Mouse (Mus musculus) urinary bladder, adult 18-20 months (tissue): ENCODE data around the gene Rhox13.

Experiments
- DNase-seq, 2 experiments: peaks; one replicate each; pipeline ENCODE4 v3.0.0; 2022; ENCODE audit warnings: low spot score in 2 of 2, mixed read lengths in 2 of 2

Rhox13 gene

GRCm38 (mm10) chrX:38120982-38121381, at the start of gene Rhox13:
Gene Rhox13 (plus strand): TSS chrX:38121219.
- DNase-seq = no peak

GRCm38 (mm10) chrX:38084226-38084625, 36.8 kb upstream of the Rhox13 start:
- peak; percentile 4 to 17 for DNase-seq

- no peak for DNase-seq
These were observed 36.0 kb upstream of the Rhox13 start, which contains the start of gene Rhox11 for GRCm38 (mm10) chrX:38085041-38085440. Gene Rhox11 (minus strand): TSS chrX:38085141.

GRCm38 (mm10) chrX:38110807-38111206, 10.2 kb upstream of the Rhox13 start, which contains the start of gene Rhox12:
Gene Rhox12 (minus strand): TSS chrX:38110907.
- DNase-seq = no peak

GRCm38 (mm10) chrX:38121478-38121877, 459 bp downstream of the Rhox13 start:
- no peak for DNase-seq

GRCm38 (mm10) chrX:38159097-38159496, 38.1 kb downstream of the Rhox13 start:
- no peak for DNase-seq

- no peak for DNase-seq
These were observed 44.3 kb downstream of the Rhox13 start for GRCm38 (mm10) chrX:38165315-38165714.

GRCm38 (mm10) chrX:38166064-38166463, 45.0 kb downstream of the Rhox13 start:
- DNase-seq = no peak

- no peak for DNase-seq
These were observed 45.6 kb downstream of the Rhox13 start for GRCm38 (mm10) chrX:38166592-38166991.
